Mouse (Mus musculus): Measurements from ENCODE around the gene Ino80e. TPM values are rescaled to one million over a fixed set of nuclear protein-coding genes. Genes with fewer than 3 reads are reported as not detected.

Ino80e gene
- total and polyA plus RNA-seq, 3 experiments, result 73.6 to 243 (median 73.9) TPM

DNA sequence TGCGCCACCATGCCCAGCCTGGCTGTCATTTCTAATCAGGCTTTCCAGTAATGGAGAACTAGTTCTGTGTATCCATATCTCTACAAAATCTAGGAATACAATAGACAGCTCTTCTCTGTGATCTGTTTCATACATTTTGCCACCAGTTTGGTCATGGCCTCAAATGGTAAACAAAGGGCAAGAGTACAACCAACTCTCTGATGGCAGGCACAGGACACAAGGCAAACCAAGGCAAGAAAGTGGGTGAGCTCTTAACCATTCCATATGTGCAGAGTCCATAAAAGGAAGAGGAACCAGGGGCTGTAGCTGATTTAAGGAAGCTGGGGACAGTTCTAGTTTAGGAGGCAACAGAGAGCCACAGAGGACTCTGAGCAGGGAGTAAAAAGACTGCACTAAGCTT, 15.1 kb upstream of the Ino80e start:
- in situ Hi-C loops (cut with MboI; ENCODE audit: low pct_ligation_motif_present, low pct_unique_long_range_greater_than_20kb, low sequenced_read_pairs) (no loop called here), dilution Hi-C loops (cut with MboI; ENCODE audit: extremely low pct_ligation_motif_present, extremely low pct_unique_long_range_greater_than_20kb, low sequenced_read_pairs) (no loop called here)
- Histone ChIP-seq H3K4me1 (ENCODE audit: control insufficient read depth in 1 of 2, insufficient read depth in 2 of 2) (peaks cover 4 to 15% of the 10 kb centered on the region in 2 experiments; a peak in 3 of 4 replicates), H3K36me3 (replicated peaks in 1 of 2; ENCODE audit: control insufficient read depth in 1 of 2, insufficient read depth in 1 of 2, low read length in 1 of 2) (peaks cover 81 to 97% of the 10 kb centered on the region in 2 experiments), H3K27me3 (replicated peaks) (no peaks in the 10 kb centered on the region), H3K27ac (ENCODE audit: insufficient read depth, low read depth) (no peak overlapping the region), H3K9ac (ENCODE audit: insufficient read depth, low read depth) (no peak overlapping the region), H3K9me3 (replicated peaks; ENCODE audit: low read length) (no peaks in the 10 kb centered on the region), H3K4me2 (ENCODE audit: insufficient read depth, low read depth, poor library complexity, severe bottlenecking) (no peak overlapping the region), H3K79me2 (replicated peaks; ENCODE audit: control insufficient read depth, extremely low read depth, insufficient read depth, poor library complexity, severe bottlenecking) (peaks cover 14% of the 10 kb centered on the region), H3K4me3 (replicated peaks in 1 of 3; ENCODE audit: low read depth in 2 of 3, low read length in 2 of 3, poor library complexity in 1 of 3) (no peak overlapping the region)
- no peak for DNase-seq (ENCODE audit: extremely low read depth)
- TF ChIP-seq IRF4 (IDR thresholded peaks at IDR 0.05; ENCODE audit: low read depth, low read length), result no peak
- no peak for TF ChIP-seq ZC3H11A (IDR thresholded peaks at IDR 0.05; ENCODE audit: low read depth, low read length)
- TF ChIP-seq TBP (conservative IDR thresholded peaks at IDR 0.05; ENCODE audit: low read depth, low read length), result no peak
- no peak for TF ChIP-seq PAX5 (IDR thresholded peaks at IDR 0.05; ENCODE audit: low read length)

GRCm38 (mm10) chr7:126870520-126870891, 8.3 kb upstream of the Ino80e start:
- Histone ChIP-seq H3K27ac (ENCODE audit: insufficient read depth, low read depth) (no peak overlapping the region), H3K9ac (ENCODE audit: insufficient read depth, low read depth) (no peak overlapping the region), H3K4me2 (ENCODE audit: insufficient read depth, low read depth, poor library complexity, severe bottlenecking) (no peak overlapping the region), H3K27me3 (replicated peaks) (no peaks in the 10 kb centered on the region), H3K9me3 (replicated peaks; ENCODE audit: low read length) (no peaks in the 10 kb centered on the region), H3K36me3 (replicated peaks in 1 of 2; ENCODE audit: control insufficient read depth in 1 of 2, insufficient read depth in 1 of 2, low read length in 1 of 2) (peaks cover 86 to 100% of the 10 kb centered on the region in 2 experiments), H3K4me1 (ENCODE audit: control insufficient read depth in 1 of 2, insufficient read depth in 2 of 2) (peaks cover 0 to 13% of the 10 kb centered on the region in 2 experiments; a peak in 2 of 4 replicates), H3K4me3 (replicated peaks in 1 of 3; ENCODE audit: low read depth in 2 of 3, low read length in 2 of 3, poor library complexity in 1 of 3) (no peak overlapping the region), H3K79me2 (replicated peaks; ENCODE audit: control insufficient read depth, extremely low read depth, insufficient read depth, poor library complexity, severe bottlenecking) (no peaks in the 10 kb centered on the region)
- DNase-seq (ENCODE audit: extremely low read depth), result no peak
- dilution Hi-C loops (cut with MboI; ENCODE audit: extremely low pct_ligation_motif_present, extremely low pct_unique_long_range_greater_than_20kb, low sequenced_read_pairs) (no loop called here), in situ Hi-C loops (cut with MboI; ENCODE audit: low pct_ligation_motif_present, low pct_unique_long_range_greater_than_20kb, low sequenced_read_pairs) (no loop called here)
- TF ChIP-seq ETS1 (conservative IDR thresholded peaks at IDR 0.05; ENCODE audit: low read depth, low read length) (no peak), ELF1 (IDR thresholded peaks at IDR 0.05; ENCODE audit: low read depth, low read length) (no peak), ZMIZ1 (IDR thresholded peaks at IDR 0.05; ENCODE audit: low read depth, low read length) (no peak), BHLHE40 (IDR thresholded peaks at IDR 0.05; ENCODE audit: low read depth, low read length) (no peak), ZKSCAN1 (IDR thresholded peaks at IDR 0.05; ENCODE audit: borderline replicate concordance, low read depth, low read length) (no peak)

DNA sequence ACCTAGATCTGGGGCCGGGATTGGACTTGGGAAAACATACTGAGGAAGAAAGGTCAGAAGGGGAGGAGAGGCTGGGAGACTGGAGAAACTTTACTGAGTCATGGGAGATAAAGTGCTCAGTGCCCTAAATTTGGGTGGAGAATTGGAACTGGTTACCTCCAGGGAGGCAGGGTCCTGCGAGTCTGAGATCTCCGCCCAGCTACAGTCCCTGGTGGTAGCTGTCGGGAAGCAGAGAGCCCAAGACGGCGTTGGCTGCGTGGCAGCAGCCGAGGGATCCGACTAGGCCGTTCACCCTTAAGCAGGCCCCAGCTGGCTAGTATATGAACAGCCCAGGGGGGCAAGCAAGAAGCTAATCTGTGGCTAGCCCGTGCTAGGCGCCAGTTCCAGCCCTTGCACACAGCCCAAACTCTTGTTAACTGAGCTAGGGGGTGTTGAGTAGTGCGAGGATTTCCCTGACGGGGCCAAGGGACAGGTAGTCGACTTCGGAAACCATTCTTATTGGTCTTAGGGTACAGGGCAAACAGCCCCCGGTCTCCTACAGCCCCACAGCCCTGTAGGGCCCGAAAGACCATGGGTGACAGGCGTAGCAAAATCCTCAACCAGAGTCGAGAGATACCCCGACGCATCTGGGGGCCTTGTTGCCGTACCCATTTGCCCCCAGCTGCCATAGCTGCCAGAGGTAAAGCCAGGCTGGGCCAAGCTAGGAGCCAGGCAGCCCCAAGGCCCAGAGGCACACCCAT, 7.8 kb upstream of the Ino80e start:
- Histone ChIP-seq H3K27me3 (replicated peaks) (no peaks in the 10 kb centered on the region), H3K9me3 (replicated peaks; ENCODE audit: low read length) (no peaks in the 10 kb centered on the region), H3K27ac (ENCODE audit: insufficient read depth, low read depth) (no peak overlapping the region), H3K4me3 (replicated peaks in 1 of 3; ENCODE audit: low read depth in 2 of 3, low read length in 2 of 3, poor library complexity in 1 of 3) (no peak overlapping the region), H3K9ac (ENCODE audit: insufficient read depth, low read depth) (no peak overlapping the region), H3K4me2 (ENCODE audit: insufficient read depth, low read depth, poor library complexity, severe bottlenecking) (no peak overlapping the region), H3K4me1 (ENCODE audit: control insufficient read depth in 1 of 2, insufficient read depth in 2 of 2) (peaks cover 0 to 13% of the 10 kb centered on the region in 2 experiments; a peak in 2 of 4 replicates), H3K79me2 (replicated peaks; ENCODE audit: control insufficient read depth, extremely low read depth, insufficient read depth, poor library complexity, severe bottlenecking) (no peaks in the 10 kb centered on the region), H3K36me3 (replicated peaks in 1 of 2; ENCODE audit: control insufficient read depth in 1 of 2, insufficient read depth in 1 of 2, low read length in 1 of 2) (peaks cover 86 to 100% of the 10 kb centered on the region in 2 experiments)
- TF ChIP-seq NELFE (IDR thresholded peaks at IDR 0.05; ENCODE audit: low read depth, low read length) (no peak), ETS1 (conservative IDR thresholded peaks at IDR 0.05; ENCODE audit: low read depth, low read length) (no peak), CTCF (conservative IDR thresholded peaks at IDR 0.05 in 1 of 2, IDR thresholded peaks at IDR 0.05 in 1 of 2; ENCODE audit: low read depth in 2 of 2, low read length in 2 of 2) (no peak), MEF2A (IDR thresholded peaks at IDR 0.05; ENCODE audit: borderline replicate concordance, low read depth, low read length) (no peak), ELF1 (IDR thresholded peaks at IDR 0.05; ENCODE audit: low read depth, low read length) (no peak), HCFC1 (IDR thresholded peaks at IDR 0.05; ENCODE audit: low read depth, low read length) (no peak), CHD2 (IDR thresholded peaks at IDR 0.05; ENCODE audit: low read length) (no peak), BHLHE40 (IDR thresholded peaks at IDR 0.05; ENCODE audit: low read depth, low read length) (no peak), GABPA (IDR thresholded peaks at IDR 0.05; ENCODE audit: insufficient replicate concordance, low read depth, low read length) (no peak), ZMIZ1 (IDR thresholded peaks at IDR 0.05; ENCODE audit: low read depth, low read length) (no peak), ZC3H11A (IDR thresholded peaks at IDR 0.05; ENCODE audit: low read depth, low read length) (no peak), USF1 (IDR thresholded peaks at IDR 0.05; ENCODE audit: low read depth, low read length) (no peak), EP300 (IDR thresholded peaks at IDR 0.05; ENCODE audit: low read length) (no peak), ZNF384 (IDR thresholded peaks at IDR 0.05; ENCODE audit: low read depth, low read length) (no peak)
- in situ Hi-C loops (cut with MboI; ENCODE audit: low pct_ligation_motif_present, low pct_unique_long_range_greater_than_20kb, low sequenced_read_pairs) (no loop called here), dilution Hi-C loops (cut with MboI; ENCODE audit: extremely low pct_ligation_motif_present, extremely low pct_unique_long_range_greater_than_20kb, low sequenced_read_pairs) (no loop called here)
- DNase-seq (ENCODE audit: extremely low read depth), result no peak
